Mouse (Mus musculus) embryonic facial prominence, embryonic 11.5 days (tissue): ENCODE results near the gene Olfr429. TPM values are rescaled to one million over a fixed set of nuclear protein-coding genes. Genes with fewer than 3 reads are reported as not detected.
A peak's percentile ranks its signal among the peaks of the same experiment; 100 is the strongest.
"Not testable (repeated sequence)": the region's sequence is repeated elsewhere in the genome, so short reads cannot be mapped to it uniquely, and the experiment has no call there.

Experiments
- ATAC-seq: fragments of 200-750 bp; cut with Nextera tagmentation; replicated peaks from 2 replicates; pipeline ENCODE4 v1.8.0; 2017; ENCODE audit warnings: low read depth; ENCODE audit not compliant: insufficient number of reproducible peaks, low FRiP score, low TSS enrichment
- DNase-seq: peaks from one replicate; pipeline ENCODE4 v3.0.0-alpha.2; 2015; ENCODE audit warnings: low spot score
- H3K27ac ChIP-seq: fragments of 300-500 bp; sonication (generic); replicated peaks from 2 replicates; pipeline ENCODE4 v1.5.1; 2014; ENCODE audit warnings: mild to moderate bottlenecking, low read depth, low read length, control low read depth
- H3K27me3 ChIP-seq: fragments of 300-500 bp; sonication (generic); 2 replicates; pipeline ENCODE4 v1.6.1; 2014; ENCODE audit warnings: mild to moderate bottlenecking, low read length, moderate library complexity, mixed read lengths; ENCODE audit not compliant: control insufficient read depth, insufficient read depth
- H3K36me3 ChIP-seq: fragments of 300-500 bp; sonication (generic); replicated peaks from 2 replicates; pipeline ENCODE4 v1.6.1; 2014; ENCODE audit warnings: low read depth, mild to moderate bottlenecking, low read length, moderate library complexity, mixed read lengths; ENCODE audit not compliant: control insufficient read depth, insufficient read depth
- H3K4me1 ChIP-seq: fragments of 300-500 bp; sonication (generic); 2 replicates; pipeline ENCODE4 v1.6.1; 2014; ENCODE audit warnings: low read length, mixed read lengths; ENCODE audit not compliant: control insufficient read depth, insufficient read depth
- H3K4me2 ChIP-seq: fragments of 300-500 bp; sonication (generic); 2 replicates; pipeline ENCODE4 v1.6.1; 2014; ENCODE audit warnings: low read depth, mild to moderate bottlenecking, control low read depth, low read length, moderate library complexity
- H3K4me3 ChIP-seq: fragments of 300-500 bp; sonication (generic); 2 replicates; pipeline ENCODE4 v1.5.1; 2014; ENCODE audit warnings: low read depth, low read length, control low read depth
- H3K9ac ChIP-seq: fragments of 300-500 bp; sonication (generic); replicated peaks from 2 replicates; pipeline ENCODE4 v1.6.1; 2014; ENCODE audit warnings: mild to moderate bottlenecking, control low read depth, low read length
- H3K9me3 ChIP-seq: fragments of 300-500 bp; sonication (generic); replicated peaks from 2 replicates; pipeline ENCODE4 v1.6.1; 2016; ENCODE audit warnings: mild to moderate bottlenecking, low read length, inconsistent platforms, mixed read lengths; ENCODE audit not compliant: control insufficient read depth
- WGBS: fragments of 180-500 bp; shearing (Covaris S2); extraction: QIAGEN DNeasy Blood & Tissue Kit; methylation state at CpG from one replicate; pipeline ENCODE4 v1.1.7; 2014; 5-methylcytosine and 5-hydroxymethylcytosine counted together
- polyA plus RNA-seq: library from polyadenylated mRNA; unstranded; fragments of >200 nt; fragmentation: Nextera tagmentation; extraction: Ambion mirVana; gene quantifications from 2 replicates; pipeline ENCODE4 v1.2.1, GENCODE M21; 2014

Olfr429 gene
- not detected in 2 replicates for polyA plus RNA-seq

- Histone ChIP-seq H3K9me3 (no peaks in the 10 kb centered on the region), H3K27ac (no peak within 1 kb of the TSS), H3K4me1 (no peaks in the 10 kb centered on the region), H3K4me3 (no peak within 1 kb of the TSS), H3K4me2 (no peak within 1 kb of the TSS), H3K36me3 (no peaks in the 10 kb centered on the region), H3K27me3 (no peaks in the 10 kb centered on the region), H3K9ac (no peak within 1 kb of the TSS)
- 89% methylated on average over 2 of the region's 2 CpGs for WGBS
- ATAC-seq, result no peak
- DNase-seq, result no peak
These were observed at the start of gene Olfr429 for GRCm38 (mm10) chr1:174084031-174084430. Olfr429 (plus strand) TSS chr1:174084331.

GRCm38 (mm10) chr1:174035841-174036240, 48.3 kb upstream of the Olfr429 start:
- Histone ChIP-seq H3K9me3 (no peaks in the 10 kb centered on the region), H3K4me1 (no peaks in the 10 kb centered on the region), H3K4me3 (no peak overlapping the region), H3K27ac (no peak overlapping the region), H3K4me2 (no peak overlapping the region), H3K36me3 (no peaks in the 10 kb centered on the region), H3K9ac (no peak overlapping the region), H3K27me3 (no peaks in the 10 kb centered on the region)
- 48% methylated on average over 4 of the region's 4 CpGs for WGBS
- ATAC-seq (no peak), DNase-seq (no peak)

GRCm38 (mm10) chr1:174038480-174038879, 45.7 kb upstream of the Olfr429 start:
- ATAC-seq (no peak), DNase-seq (no peak)
- Histone ChIP-seq H3K4me1 (no peaks in the 10 kb centered on the region), H3K4me2 (no peak overlapping the region), H3K4me3 (no peak overlapping the region), H3K36me3 (no peaks in the 10 kb centered on the region), H3K9me3 (no peaks in the 10 kb centered on the region), H3K9ac (no peak overlapping the region), H3K27me3 (no peaks in the 10 kb centered on the region), H3K27ac (no peak overlapping the region)
- 91% methylated on average over 3 of the region's 3 CpGs for WGBS

GRCm38 (mm10) chr1:174040523-174041177, 43.5 kb upstream of the Olfr429 start, which contains the start of gene Olfr433:
Olfr433 (plus strand) TSS chr1:174040705.
- no peak within 1 kb of the TSS for H3K4me2 ChIP-seq
- 86% methylated on average over 7 of the region's 7 CpGs for WGBS
- no peak for ATAC-seq
- no peaks in the 10 kb centered on the region for H3K9me3 ChIP-seq
- H3K9ac ChIP-seq, result no peak within 1 kb of the TSS
- no peaks in the 10 kb centered on the region for H3K36me3 ChIP-seq
- DNase-seq, result no peak
- H3K27me3 ChIP-seq, result no peaks in the 10 kb centered on the region
- H3K4me3 ChIP-seq, result no peak within 1 kb of the TSS
- no peaks in the 10 kb centered on the region for H3K4me1 ChIP-seq
- H3K27ac ChIP-seq, result no peak within 1 kb of the TSS

GRCm38 (mm10) chr1:174042091-174042884, 41.8 kb upstream of the Olfr429 start:
- 84% methylated on average over 12 of the region's 12 CpGs for WGBS

GRCm38 (mm10) chr1:174044431-174044830, 39.7 kb upstream of the Olfr429 start:
- no peak overlapping the region for H3K9ac ChIP-seq
- no peak overlapping the region for H3K27ac ChIP-seq
- H3K4me1 ChIP-seq, result no peaks in the 10 kb centered on the region
- WGBS, result 49% methylated on average over 2 of the region's 2 CpGs
- ATAC-seq (no peak), DNase-seq (no peak)
- no peaks in the 10 kb centered on the region for H3K36me3 ChIP-seq
- no peaks in the 10 kb centered on the region for H3K9me3 ChIP-seq
- H3K4me2 ChIP-seq, result no peak overlapping the region
- no peak overlapping the region for H3K4me3 ChIP-seq
- no peaks in the 10 kb centered on the region for H3K27me3 ChIP-seq

More at GRCm38 (mm10) chr1:174042091-174042884, 41.8 kb upstream of the Olfr429 start:
- not testable (repeated sequence) for H3K4me2 ChIP-seq, H3K36me3 ChIP-seq, H3K9me3 ChIP-seq, H3K4me3 ChIP-seq, H3K27me3 ChIP-seq, H3K27ac ChIP-seq, H3K9ac ChIP-seq, H3K4me1 ChIP-seq, DNase-seq
- 0 out of 2 replicates have a peak, but pooled peaks have one; percentile 44 for ATAC-seq

GRCm38 (mm10) chr1:174048227-174048626, 35.9 kb upstream of the Olfr429 start:
- ATAC-seq, H3K4me1 ChIP-seq, H3K9ac ChIP-seq, H3K36me3 ChIP-seq, H3K27ac ChIP-seq, H3K4me2 ChIP-seq, DNase-seq, H3K9me3 ChIP-seq, H3K4me3 ChIP-seq, H3K27me3 ChIP-seq: not testable (repeated sequence)
- whole genome bisulfite sequencing, result 83% methylated on average over 6 of the region's 6 CpGs

- Histone ChIP-seq H3K27ac (no peak within 1 kb of the TSS), H3K9me3 (no peaks in the 10 kb centered on the region), H3K4me1 (no peaks in the 10 kb centered on the region), H3K9ac (no peak within 1 kb of the TSS), H3K4me2 (no peak within 1 kb of the TSS), H3K4me3 (no peak within 1 kb of the TSS), H3K27me3 (no peaks in the 10 kb centered on the region), H3K36me3 (no peaks in the 10 kb centered on the region)
- 77% methylated on average over 2 of the region's 2 CpGs for WGBS
- DNase-seq, result no peak
- no peak for ATAC-seq
These were observed 35.2 kb upstream of the Olfr429 start, which contains the start of gene Olfr432 for GRCm38 (mm10) chr1:174048893-174049292. Olfr432 (plus strand) TSS chr1:174049205.
